Mouse (Mus musculus): ENCODE data around the gene Zfp580.

- TF ChIP-seq CTCF (IDR thresholded peaks at IDR 0.05; ENCODE audit: low read depth, low read length), result no peak
- no peak for TF ChIP-seq GATA2 (IDR thresholded peaks at IDR 0.05; ENCODE audit: borderline replicate concordance, low read depth, low read length)
- no peak for TF ChIP-seq GATA1 (IDR thresholded peaks at IDR 0.05; ENCODE audit: borderline replicate concordance, low read length)
These were observed 51.2 kb downstream of the Zfp580 start for GRCm38 (mm10) chr7:5102564-5102963.
